Mouse (Mus musculus) bone marrow macrophage, adult 2 months (primary cell): ENCODE results near the gene Peli2. TPM values are rescaled to one million over a fixed set of nuclear protein-coding genes. Genes with fewer than 3 reads are reported as not detected.

Experiments
- H3K27ac ChIP-seq: 2 replicates; pipeline ENCODE4 v1.5.1; 2012; ENCODE audit warnings: low read depth, low read length; ENCODE audit not compliant: insufficient read depth
- H3K4me1 ChIP-seq: 2 replicates; pipeline ENCODE4 v1.6.1; 2012; ENCODE audit warnings: low read length; ENCODE audit not compliant: control insufficient read depth, insufficient read depth
- H3K4me3 ChIP-seq: 2 replicates; pipeline ENCODE4 v1.5.1; 2012; ENCODE audit warnings: mild to moderate bottlenecking, low read length, moderate library complexity; ENCODE audit not compliant: insufficient read depth
- CTCF ChIP-seq: IDR thresholded peaks from 2 replicates; pipeline ENCODE4 v1.5.1; 2012; ENCODE audit warnings: low read depth, mild to moderate bottlenecking, low read length, moderate library complexity
- POLR2A ChIP-seq: IDR thresholded peaks from 2 replicates; pipeline ENCODE4 v1.6.1; 2012; ENCODE audit warnings: mild to moderate bottlenecking, low read depth, low read length, borderline replicate concordance
- polyA plus RNA-seq: library from polyadenylated mRNA; stranded (reverse); fragments of >200 nt; gene quantifications from 2 replicates; pipeline ENCODE4 v1.2.4, GENCODE M21; 2012; ENCODE audit not compliant: missing spikeins, insufficient read depth, insufficient read length

Gene Peli2
- polyA plus RNA-seq, 1 experiment = 26.3 TPM

DNA sequence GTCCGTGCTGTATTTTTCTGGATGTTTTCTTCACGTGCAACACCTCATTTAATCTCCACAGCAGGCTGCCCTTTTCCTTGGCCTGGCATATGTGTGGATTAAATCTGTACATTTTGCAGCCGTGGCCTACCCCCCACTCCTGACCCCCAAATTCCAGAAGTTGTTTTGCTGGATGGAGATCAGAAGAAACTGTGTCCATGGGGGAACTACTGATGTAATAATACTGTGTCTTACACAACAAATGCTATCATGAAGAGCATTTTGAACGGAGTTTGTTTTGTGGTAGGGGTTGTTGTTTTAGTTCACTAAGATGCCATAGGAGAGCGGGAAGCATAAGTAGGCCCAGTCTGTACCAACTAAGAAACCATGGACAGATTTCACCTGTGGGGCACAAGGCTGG, 88.8 kb downstream of the Peli2 start:
- TF ChIP-seq POLR2A (no peak), CTCF (no peak)
- Histone ChIP-seq H3K4me1 (no peaks in the 10 kb centered on the region), H3K4me3 (no peak overlapping the region), H3K27ac (no peak overlapping the region)

DNA sequence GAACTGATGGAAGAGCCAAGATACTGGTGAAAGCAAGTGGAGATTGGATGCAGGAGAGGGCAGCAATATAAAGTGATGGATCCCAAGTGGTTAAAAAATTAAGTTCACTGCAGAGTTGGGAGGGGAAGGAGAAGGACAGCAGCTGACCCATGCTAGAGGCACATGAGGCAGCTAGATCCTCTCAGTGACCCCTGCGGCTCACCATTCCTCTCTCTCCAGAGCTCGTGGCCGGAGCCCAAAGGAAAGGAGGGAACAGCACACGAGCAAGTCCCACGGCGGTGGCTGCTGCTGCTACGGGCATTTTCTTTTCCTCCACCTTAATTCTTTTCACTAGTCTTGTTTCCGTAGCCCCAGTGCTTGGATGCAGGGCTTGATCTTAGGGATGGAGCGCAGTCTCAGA, 89.5 kb downstream of the Peli2 start:
- Histone ChIP-seq H3K4me3 (no peak overlapping the region), H3K27ac (no peak overlapping the region), H3K4me1 (no peaks in the 10 kb centered on the region)
- TF ChIP-seq POLR2A (no peak), CTCF (no peak)

DNA sequence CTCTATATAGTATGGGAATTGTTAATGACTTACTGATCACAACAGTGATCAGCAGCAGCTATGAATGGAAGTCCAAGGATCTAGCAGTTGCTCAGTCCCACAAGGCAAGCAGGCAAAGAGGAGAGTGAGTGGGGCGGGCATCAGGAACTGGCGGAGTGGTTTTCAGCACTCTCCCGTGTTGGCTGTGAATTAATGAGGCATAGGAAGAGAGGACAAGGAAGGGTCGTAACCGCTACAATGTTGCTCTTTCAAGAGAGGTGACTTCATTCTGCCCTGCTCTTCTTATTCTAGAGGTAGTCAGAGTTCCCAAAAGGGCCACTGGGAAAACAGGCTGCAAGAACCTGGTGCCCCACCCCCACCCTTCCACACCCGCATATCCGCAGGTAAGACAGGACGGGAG, 90.9 kb downstream of the Peli2 start:
- no peak for TF ChIP-seq POLR2A
- no peak overlapping the region for H3K4me3 ChIP-seq
- H3K4me1 ChIP-seq = no peaks in the 10 kb centered on the region
- H3K27ac ChIP-seq = no peak overlapping the region

DNA sequence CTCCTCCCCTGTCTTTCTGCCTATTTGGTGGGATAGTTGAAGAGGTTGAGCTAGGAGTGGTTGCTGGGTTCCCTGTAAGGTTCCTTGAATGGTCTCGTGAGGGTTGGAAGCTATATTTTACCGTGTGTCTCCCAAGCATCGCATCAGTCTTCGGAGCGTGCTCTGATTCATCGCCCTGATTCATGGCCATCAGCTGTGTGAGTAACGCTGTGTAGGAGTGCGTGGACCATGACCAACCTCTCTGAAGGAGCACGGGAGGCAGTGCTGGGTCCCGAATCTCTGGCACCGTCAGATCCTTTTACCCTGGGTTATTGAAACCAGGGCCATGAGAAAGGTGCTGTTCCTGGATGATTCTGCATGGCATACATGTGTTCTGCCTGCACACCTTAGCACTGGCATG, 92.2 kb downstream of the Peli2 start:
- Histone ChIP-seq H3K4me1 (no peaks in the 10 kb centered on the region), H3K27ac (no peak overlapping the region), H3K4me3 (no peak overlapping the region)
- TF ChIP-seq CTCF = no peak
- no peak for TF ChIP-seq POLR2A

DNA sequence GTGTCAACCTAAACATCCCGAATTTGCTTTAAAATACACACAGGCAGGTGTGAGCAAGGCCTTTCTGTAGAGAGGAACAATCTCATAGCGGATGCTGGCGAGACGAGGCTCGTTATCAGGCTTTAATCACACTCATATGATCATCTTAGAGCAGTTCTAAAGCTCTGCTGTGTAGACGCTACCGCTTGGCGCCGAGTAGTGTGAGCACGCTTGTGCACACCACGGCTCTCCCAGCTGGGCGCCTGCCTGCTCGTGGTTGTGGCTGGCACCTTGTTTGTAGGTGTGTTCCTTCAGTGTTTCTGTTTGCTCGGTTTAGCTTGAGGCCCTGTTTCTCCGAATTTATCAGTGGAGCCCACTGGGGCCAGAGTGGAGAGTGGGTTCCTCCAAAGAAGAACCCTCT, 93.0 kb downstream of the Peli2 start:
- TF ChIP-seq POLR2A = no peak
- no peak for TF ChIP-seq CTCF

DNA sequence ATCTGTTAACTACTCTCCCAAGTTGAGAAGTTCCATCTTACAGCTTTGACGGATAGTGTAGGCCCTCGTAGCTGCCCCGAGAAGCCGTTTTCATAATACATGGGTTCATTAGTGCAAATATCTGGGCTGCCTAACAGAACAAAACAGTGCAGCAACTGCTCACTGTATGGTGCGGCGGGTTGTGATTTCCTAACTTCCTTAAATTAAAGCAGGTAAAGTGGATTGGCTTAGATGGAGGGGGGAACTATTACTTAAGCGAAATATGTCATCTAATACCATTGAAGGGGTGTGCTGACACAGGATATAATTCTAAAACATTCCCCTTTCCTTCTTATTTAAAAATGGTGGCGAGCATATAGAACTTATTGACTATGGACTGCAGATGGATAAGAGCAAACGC, 101.4 kb downstream of the Peli2 start:
- Histone ChIP-seq H3K27ac (no peak overlapping the region), H3K4me1 (peaks cover 12% of the 10 kb centered on the region), H3K4me3 (no peak overlapping the region)
- TF ChIP-seq CTCF = no peak
- no peak for TF ChIP-seq POLR2A

More for the DNA sequence above, 93.0 kb downstream of the Peli2 start:
- Histone ChIP-seq H3K27ac (no peak overlapping the region), H3K4me1 (no peaks in the 10 kb centered on the region), H3K4me3 (no peak overlapping the region)

DNA sequence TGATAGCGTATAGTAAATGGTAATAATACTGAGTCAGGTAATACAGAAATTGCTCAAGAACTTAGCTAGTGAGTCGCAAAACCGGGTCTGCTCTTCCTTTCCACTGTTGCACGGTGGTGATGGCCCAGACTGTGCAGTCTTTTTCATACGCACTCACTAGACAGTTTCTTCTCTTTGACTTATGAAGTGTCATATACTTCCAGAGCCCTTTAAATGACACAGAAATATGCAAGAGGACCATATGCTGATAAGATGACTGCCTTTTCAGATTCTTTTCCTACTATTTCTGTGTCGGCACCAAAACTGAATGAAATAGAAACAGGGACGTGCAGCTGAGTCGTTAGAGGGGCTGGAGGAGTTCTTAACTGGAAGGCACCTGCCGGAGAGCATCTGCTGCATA, 102.1 kb downstream of the Peli2 start:
- Histone ChIP-seq H3K4me1 (peaks cover 12% of the 10 kb centered on the region), H3K27ac (no peak overlapping the region), H3K4me3 (no peak overlapping the region)
- no peak for TF ChIP-seq CTCF
- TF ChIP-seq POLR2A = no peak

DNA sequence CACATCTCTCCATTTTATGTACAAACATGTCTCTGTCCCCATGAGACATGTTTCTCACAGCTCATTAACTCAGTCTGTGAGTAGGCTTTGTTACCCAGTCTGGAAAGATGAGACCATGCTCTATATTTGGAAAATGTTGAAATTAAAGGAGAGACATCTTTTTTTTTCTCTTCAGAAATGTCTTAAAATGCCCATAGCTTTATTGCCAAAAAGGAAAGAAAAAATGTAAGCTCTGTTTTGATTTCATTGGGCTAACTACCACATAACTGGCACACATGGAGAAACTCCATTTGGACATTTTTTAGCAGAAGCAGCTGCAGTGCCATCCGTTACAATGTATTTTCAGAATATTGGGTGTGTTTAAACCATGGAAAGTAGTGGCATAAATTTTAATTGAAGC, 103.6 kb downstream of the Peli2 start:
- Histone ChIP-seq H3K4me3 (no peak overlapping the region), H3K4me1 (peaks cover 12% of the 10 kb centered on the region), H3K27ac (no peak overlapping the region)
- TF ChIP-seq POLR2A (no peak), CTCF (no peak)

DNA sequence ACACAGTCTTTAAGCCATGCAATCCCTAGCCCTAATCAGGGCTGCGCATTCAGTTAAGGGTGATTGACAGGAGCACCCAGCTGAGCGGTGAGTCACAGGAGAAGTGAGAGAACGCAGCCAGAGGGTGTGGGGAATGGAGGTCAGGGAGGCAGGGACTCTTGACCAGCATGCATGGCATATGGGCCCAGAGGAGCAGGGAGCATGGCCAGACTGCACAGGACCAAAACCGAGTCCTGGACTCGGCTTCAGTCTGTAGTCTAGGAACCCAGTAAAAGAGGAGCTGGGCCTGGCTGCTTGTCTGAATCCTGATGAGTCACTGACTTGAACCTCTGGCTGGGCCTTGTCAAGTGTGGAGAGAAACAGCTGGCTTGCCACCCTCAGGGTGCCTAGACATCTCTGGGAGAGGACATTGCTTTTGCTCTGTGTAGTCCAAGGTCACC, 104.3 kb downstream of the Peli2 start:
- Histone ChIP-seq H3K4me3 (no peak overlapping the region), H3K4me1 (peaks cover 12% of the 10 kb centered on the region), H3K27ac (no peak overlapping the region)
- TF ChIP-seq POLR2A (no peak), CTCF (no peak)

DNA sequence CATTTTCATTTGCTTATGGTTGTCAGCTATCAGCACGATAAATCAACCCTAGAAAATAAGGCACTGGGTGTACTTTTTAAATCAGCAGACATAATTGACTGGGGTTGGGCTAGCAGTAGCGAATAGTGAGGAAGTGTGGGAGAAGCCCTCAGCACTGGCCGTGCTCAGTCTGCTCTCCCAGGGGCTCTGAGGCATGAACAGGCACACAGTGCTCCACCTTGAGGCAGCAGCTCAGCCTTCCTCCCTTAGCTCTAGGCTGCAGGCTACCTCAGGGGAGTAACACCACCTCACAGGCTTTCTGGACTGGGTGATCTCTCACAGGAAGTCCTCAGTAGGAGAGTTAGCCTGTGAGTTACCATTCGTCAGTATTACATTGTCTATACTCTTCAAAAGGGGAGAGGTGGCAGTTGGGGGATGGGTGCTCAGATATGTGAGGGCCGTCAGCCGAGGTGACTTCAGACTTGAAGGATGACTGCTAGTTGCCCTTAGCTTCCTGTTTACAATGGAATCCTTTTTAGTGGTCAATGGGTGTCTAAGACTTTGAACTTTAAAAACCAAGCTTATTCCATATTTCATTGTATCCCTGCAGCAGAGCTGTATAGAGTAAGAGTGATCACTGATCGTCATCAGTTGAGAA, 105.3 kb downstream of the Peli2 start:
- no peak overlapping the region for H3K27ac ChIP-seq
- peaks cover 12% of the 10 kb centered on the region for H3K4me1 ChIP-seq
- no peak for TF ChIP-seq POLR2A
- no peak for TF ChIP-seq CTCF
- no peak overlapping the region for H3K4me3 ChIP-seq

DNA sequence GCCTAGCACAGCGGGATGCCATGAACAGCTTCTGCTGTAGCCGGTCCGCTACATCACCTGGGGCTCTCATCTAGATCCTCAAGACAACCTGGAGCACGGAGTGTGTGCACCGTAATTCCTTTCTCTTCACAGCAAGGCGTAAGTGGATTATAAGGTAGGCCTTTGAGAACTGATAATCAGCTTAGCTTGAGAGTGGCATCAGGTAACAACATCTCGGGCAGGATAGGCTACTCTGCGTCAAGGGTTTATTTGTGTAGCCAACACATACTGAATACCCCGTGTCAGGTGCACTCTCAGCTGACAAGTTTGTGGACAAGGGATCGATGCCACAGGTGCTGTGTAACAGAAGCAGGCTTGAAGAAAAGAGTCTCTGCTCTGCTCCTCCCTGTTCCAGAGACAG, 106.1 kb downstream of the Peli2 start:
- peaks cover 12% of the 10 kb centered on the region for H3K4me1 ChIP-seq
- H3K27ac ChIP-seq = no peak overlapping the region
- H3K4me3 ChIP-seq = no peak overlapping the region
- TF ChIP-seq POLR2A (no peak), CTCF (no peak)
